Mouse (Mus musculus) testis, postnatal 10 days (tissue): ENCODE data around the gene Orai1.
A peak's percentile ranks its signal among the peaks of the same experiment; 100 is the strongest.
"Not testable (repeated sequence)": the region's sequence is repeated elsewhere in the genome, so short reads cannot be mapped to it uniquely, and the experiment has no call there.

Experiments
- DNase-seq: peaks from one replicate; pipeline ENCODE4 v3.0.0; 2021; ENCODE audit warnings: low spot score

The Orai1 gene

GRCm38 (mm10) chr5:123014753-123015701 lies at the start of gene Orai1:
TSS of gene Orai1 (plus strand) at chr5:123015074.
- DNase-seq = peak; percentile 99

- no peak for DNase-seq
These were observed 49.4 kb upstream of the Orai1 start for GRCm38 (mm10) chr5:122965427-122965826.

GRCm38 (mm10) chr5:122968322-122968721 lies 46.6 kb upstream of the Orai1 start:
- peak; percentile 88 for DNase-seq

GRCm38 (mm10) chr5:122970056-122970455 lies 44.8 kb upstream of the Orai1 start:
- no peak for DNase-seq

- DNase-seq = no peak
These were observed 43.4 kb upstream of the Orai1 start for GRCm38 (mm10) chr5:122971438-122971837.

- DNase-seq = no peak
These were observed 42.8 kb upstream of the Orai1 start for GRCm38 (mm10) chr5:122972116-122972515.

GRCm38 (mm10) chr5:122974701-122975100 lies 40.2 kb upstream of the Orai1 start:
- DNase-seq = not testable (repeated sequence)

- DNase-seq = no peak
These were observed 35.9 kb upstream of the Orai1 start for GRCm38 (mm10) chr5:122978970-122979369.

- no peak for DNase-seq
These were observed 30.4 kb upstream of the Orai1 start for GRCm38 (mm10) chr5:122984483-122984882.

GRCm38 (mm10) chr5:122985276-122985675 lies 29.6 kb upstream of the Orai1 start:
- DNase-seq = no peak

GRCm38 (mm10) chr5:122986091-122986493 lies 28.8 kb upstream of the Orai1 start:
- DNase-seq = no peak

- peak; percentile 59 for DNase-seq
These were observed 27.5 kb upstream of the Orai1 start for GRCm38 (mm10) chr5:122987211-122988020.

GRCm38 (mm10) chr5:122988021-122988751 lies 26.7 kb upstream of the Orai1 start:
- DNase-seq = peak; percentile 71

- peak; percentile 82 for DNase-seq
These were observed 25.8 kb upstream of the Orai1 start for GRCm38 (mm10) chr5:122989001-122989525.

- DNase-seq = peak; percentile 60
These were observed 25.1 kb upstream of the Orai1 start, which contains the start of gene Kdm2b for GRCm38 (mm10) chr5:122989551-122990330. TSS of gene Kdm2b (minus strand) at chr5:122989823.

GRCm38 (mm10) chr5:122990411-122991160 lies 24.3 kb upstream of the Orai1 start:
- DNase-seq = peak; percentile 31

- peak; percentile 33 for DNase-seq
These were observed 23.4 kb upstream of the Orai1 start for GRCm38 (mm10) chr5:122991350-122992004.

GRCm38 (mm10) chr5:122993811-122994210 lies 21.1 kb upstream of the Orai1 start:
- DNase-seq = no peak

GRCm38 (mm10) chr5:122994303-122994846 lies 20.5 kb upstream of the Orai1 start:
- peak; percentile 94 for DNase-seq
